Mouse (Mus musculus) intestine, postnatal 0 days (tissue): ENCODE measurements around the gene Mad1l1. TPM values are rescaled to one million over a fixed set of nuclear protein-coding genes. Genes with fewer than 3 reads are reported as not detected.

Source experiments
- ATAC-seq: fragments of 200-750 bp; cut with Nextera tagmentation; 2 replicates; pipeline ENCODE4 v1.8.0; 2017; ENCODE audit warnings: mild to moderate bottlenecking, moderate TSS enrichment, moderate library complexity
- H3K27ac ChIP-seq: fragments of 300-500 bp; sonication (generic); 2 replicates; pipeline ENCODE4 v1.5.1; 2014; ENCODE audit warnings: mild to moderate bottlenecking, low read depth, low read length, moderate library complexity
- H3K27me3 ChIP-seq: fragments of 300-500 bp; sonication (generic); replicated peaks from 2 replicates; pipeline ENCODE4 v1.6.1; 2014; ENCODE audit warnings: low read length, mixed read lengths; ENCODE audit not compliant: control insufficient read depth, insufficient read depth
- H3K36me3 ChIP-seq: fragments of 300-500 bp; sonication (generic); 2 replicates; pipeline ENCODE4 v1.6.1; 2014; ENCODE audit warnings: mild to moderate bottlenecking, moderate library complexity; ENCODE audit not compliant: control insufficient read depth, insufficient read depth
- H3K4me1 ChIP-seq: fragments of 300-500 bp; sonication (generic); replicated peaks from 2 replicates; pipeline ENCODE4 v1.6.1; 2014; ENCODE audit warnings: antibody characterized with exemption, low read length, mixed read lengths; ENCODE audit not compliant: control insufficient read depth, insufficient read depth
- H3K4me2 ChIP-seq: fragments of 300-500 bp; sonication (generic); replicated peaks from 2 replicates; pipeline ENCODE4 v1.6.1; 2014; ENCODE audit warnings: low read depth, mild to moderate bottlenecking, moderate library complexity
- H3K4me3 ChIP-seq: fragments of 300-500 bp; sonication (generic); 2 replicates; pipeline ENCODE4 v1.5.1; 2014; ENCODE audit warnings: low read depth, low read length
- H3K9ac ChIP-seq: fragments of 300-500 bp; sonication (generic); 2 replicates; pipeline ENCODE4 v1.6.1; 2014; ENCODE audit warnings: mild to moderate bottlenecking, low read depth, low read length
- H3K9me3 ChIP-seq: fragments of 300-500 bp; sonication (generic); 2 replicates; pipeline ENCODE4 v1.6.1; 2016; ENCODE audit warnings: mixed run types; ENCODE audit not compliant: control insufficient read depth
- CTCF ChIP-seq: sonication (generic); IDR thresholded peaks from 2 replicates; pipeline ENCODE4 v1.5.1; 2016; ENCODE audit warnings: low read depth, mild to moderate bottlenecking, control low read depth, antibody characterized with exemption, moderate library complexity
- WGBS: fragments of 180-500 bp; shearing (Covaris S2); extraction: QIAGEN DNeasy Blood & Tissue Kit; methylation state at CpG from one replicate; pipeline ENCODE4 v1.1.7; 2014; 5-methylcytosine and 5-hydroxymethylcytosine counted together
- polyA plus RNA-seq: library from polyadenylated mRNA; unstranded; fragments of >200 nt; fragmentation: Nextera tagmentation; extraction: Ambion mirVana; gene quantifications from 2 replicates; pipeline ENCODE4 v1.2.1, GENCODE M21; 2015

The Mad1l1 gene
- polyA plus RNA-seq, 1 experiment from 2014 or later, result 10.3 TPM

- no peak overlapping the region for H3K4me2 ChIP-seq
- WGBS, result 83% methylated on average over 2 of the region's 2 CpGs
- H3K9ac ChIP-seq, result no peak overlapping the region
- no peaks in the 10 kb centered on the region for H3K9me3 ChIP-seq
- H3K27ac ChIP-seq, result no peak overlapping the region
- no peak overlapping the region for H3K4me3 ChIP-seq
- H3K36me3 ChIP-seq, result peaks cover 4% of the 10 kb centered on the region
- no peaks in the 10 kb centered on the region for H3K4me1 ChIP-seq
- H3K27me3 ChIP-seq, result no peaks in the 10 kb centered on the region
- TF ChIP-seq CTCF, result no peak
- ATAC-seq, result no peak
Measured at GRCm38 (mm10) chr5:140076438-140076837, 244.9 kb downstream of the Mad1l1 start.

GRCm38 (mm10) chr5:140073671-140074116 is 247.7 kb downstream of the Mad1l1 start:
- H3K4me1 ChIP-seq, result no peaks in the 10 kb centered on the region
- WGBS, result 58% methylated on average over 12 of the region's 12 CpGs
- H3K9me3 ChIP-seq, result no peaks in the 10 kb centered on the region
- ATAC-seq, result no peak
- no peak overlapping the region for H3K27ac ChIP-seq
- no peaks in the 10 kb centered on the region for H3K27me3 ChIP-seq
- TF ChIP-seq CTCF, result no peak
- peaks cover 4% of the 10 kb centered on the region for H3K36me3 ChIP-seq
- no peak overlapping the region for H3K4me3 ChIP-seq
- no peak overlapping the region for H3K9ac ChIP-seq
- H3K4me2 ChIP-seq, result no peak overlapping the region

DNA sequence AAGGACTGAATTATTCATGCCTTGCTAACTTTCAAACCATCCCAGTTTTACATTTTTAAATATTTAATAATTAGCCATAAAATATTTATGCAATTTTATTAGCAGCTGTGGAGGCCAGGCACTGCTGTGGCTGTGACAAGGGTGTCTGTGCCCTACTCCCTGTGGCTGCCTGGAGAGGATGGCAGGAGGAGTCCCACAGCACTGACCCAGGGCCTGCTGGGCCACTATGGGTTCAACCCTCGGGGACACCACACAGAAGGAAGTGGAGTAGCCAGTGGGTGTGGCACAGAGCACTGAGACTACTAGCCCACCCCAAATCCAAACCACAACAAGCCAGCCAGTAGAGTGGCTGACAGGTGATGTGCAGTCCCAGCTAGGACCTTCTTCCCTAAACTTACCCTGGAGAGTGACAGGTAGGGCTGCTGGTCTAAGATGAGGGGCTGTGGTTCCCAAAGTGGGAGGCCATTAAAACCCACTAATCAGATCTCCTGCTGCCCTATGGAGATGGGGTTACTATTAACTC is 248.1 kb downstream of the Mad1l1 start:
- WGBS, result 26% methylated on average over 1 of the region's 1 CpGs
- no peak overlapping the region for H3K27ac ChIP-seq
- no peak for TF ChIP-seq CTCF
- ATAC-seq, result no peak
- H3K27me3 ChIP-seq, result no peaks in the 10 kb centered on the region
- H3K4me1 ChIP-seq, result no peaks in the 10 kb centered on the region
- H3K9me3 ChIP-seq, result no peaks in the 10 kb centered on the region
- H3K4me2 ChIP-seq, result no peak overlapping the region
- no peak overlapping the region for H3K9ac ChIP-seq
- no peak overlapping the region for H3K4me3 ChIP-seq
- H3K36me3 ChIP-seq, result peaks cover 4% of the 10 kb centered on the region

GRCm38 (mm10) chr5:140068506-140068905 is 252.8 kb downstream of the Mad1l1 start:
- 72% methylated on average over 5 of the region's 5 CpGs for whole genome bisulfite sequencing
- Histone ChIP-seq H3K9ac (no peak overlapping the region), H3K4me1 (no peaks in the 10 kb centered on the region), H3K27me3 (no peaks in the 10 kb centered on the region), H3K4me3 (no peak overlapping the region), H3K27ac (no peak overlapping the region), H3K36me3 (peaks cover 16% of the 10 kb centered on the region; the same call in 1 of the 2 replicates), H3K4me2 (no peak overlapping the region), H3K9me3 (no peaks in the 10 kb centered on the region)
- no peak for ATAC-seq
- TF ChIP-seq CTCF, result no peak

DNA sequence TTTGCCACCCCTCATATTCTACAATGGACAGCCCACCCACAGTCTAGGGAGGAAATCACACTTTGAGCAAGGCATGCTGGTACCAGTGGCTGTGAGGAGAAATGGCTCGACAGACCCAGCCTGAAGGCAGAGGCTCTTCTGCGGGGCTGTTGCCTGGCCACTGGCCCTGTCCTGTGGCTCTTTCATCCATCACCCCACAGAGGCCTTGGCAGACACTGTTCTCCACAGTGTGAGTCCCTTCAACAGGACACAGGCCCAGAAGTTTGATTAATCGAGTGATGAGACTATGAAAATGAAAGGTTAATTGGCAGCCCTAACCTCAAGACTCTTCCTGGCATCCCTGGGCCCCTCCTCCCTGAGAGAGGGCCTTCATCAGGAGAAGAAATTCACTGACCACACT is 253.3 kb downstream of the Mad1l1 start:
- no peak overlapping the region for H3K4me2 ChIP-seq
- H3K9me3 ChIP-seq, result no peaks in the 10 kb centered on the region
- H3K9ac ChIP-seq, result no peak overlapping the region
- no peak overlapping the region for H3K27ac ChIP-seq
- no peak for ATAC-seq
- H3K4me1 ChIP-seq, result no peaks in the 10 kb centered on the region
- H3K27me3 ChIP-seq, result no peaks in the 10 kb centered on the region
- peaks cover 16% of the 10 kb centered on the region; the same call in 1 of the 2 replicates for H3K36me3 ChIP-seq
- WGBS, result 68% methylated on average over 3 of the region's 3 CpGs
- no peak overlapping the region for H3K4me3 ChIP-seq
- TF ChIP-seq CTCF, result no peak

DNA sequence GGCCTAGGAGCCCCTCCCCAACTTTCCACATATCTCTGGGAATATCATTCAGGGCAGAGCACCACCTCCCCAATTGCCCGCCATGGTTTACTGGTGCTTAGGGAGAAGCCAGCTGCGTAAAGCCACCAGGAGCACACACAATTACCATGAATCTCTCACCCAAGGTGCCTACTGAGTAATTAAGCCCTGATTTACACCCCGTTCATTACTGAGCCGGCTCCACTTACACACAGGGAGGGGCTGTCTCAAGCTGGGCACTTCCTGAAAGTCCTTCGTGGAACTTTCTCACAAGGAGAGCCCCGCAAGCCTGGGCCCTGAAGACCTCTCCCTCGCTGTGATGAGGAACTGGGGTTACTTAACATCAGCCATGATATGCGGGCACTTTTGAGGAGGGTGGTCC is 254.6 kb downstream of the Mad1l1 start:
- no peaks in the 10 kb centered on the region for H3K27me3 ChIP-seq
- WGBS, result 70% methylated on average over 8 of the region's 8 CpGs
- H3K4me1 ChIP-seq, result no peaks in the 10 kb centered on the region
- H3K9me3 ChIP-seq, result no peaks in the 10 kb centered on the region
- H3K9ac ChIP-seq, result no peak overlapping the region
- no peak overlapping the region for H3K27ac ChIP-seq
- H3K36me3 ChIP-seq, result peaks cover 16% of the 10 kb centered on the region; the same call in 1 of the 2 replicates
- no peak overlapping the region for H3K4me3 ChIP-seq
- no peak overlapping the region for H3K4me2 ChIP-seq
- no peak for ATAC-seq
- no peak for TF ChIP-seq CTCF

GRCm38 (mm10) chr5:140066281-140066680 is 255.1 kb downstream of the Mad1l1 start:
- H3K9me3 ChIP-seq, result no peaks in the 10 kb centered on the region

More at GRCm38 (mm10) chr5:140066281-140066680, 255.1 kb downstream of the Mad1l1 start:
- no peak overlapping the region for H3K4me2 ChIP-seq
- no peak overlapping the region for H3K27ac ChIP-seq
- no peaks in the 10 kb centered on the region for H3K4me1 ChIP-seq
- no peak overlapping the region for H3K4me3 ChIP-seq
- H3K9ac ChIP-seq, result no peak overlapping the region
- no peaks in the 10 kb centered on the region for H3K27me3 ChIP-seq
- no peak for ATAC-seq
- TF ChIP-seq CTCF, result no peak
- peaks cover 16% of the 10 kb centered on the region; the same call in 1 of the 2 replicates for H3K36me3 ChIP-seq
